Mouse (Mus musculus) heart, embryonic 10.5 days (tissue): ENCODE measurements at regions not wholly inside any gene's neighbourhood (a gene's known extent, or its start where the extent isn't known, plus 50 kb on each side); places are given as distances from the start of the nearest gene placed in this dataset.

Experiments
- DNase-seq: peaks from one replicate; pipeline ENCODE4 v3.0.0-alpha.2; 2017; ENCODE audit warnings: low spot score
- H3K27ac ChIP-seq: fragments of 300-500 bp; sonication (generic); 2 replicates; pipeline ENCODE4 v1.5.1; 2016; ENCODE audit warnings: mild to moderate bottlenecking
- H3K27me3 ChIP-seq: fragments of 300-500 bp; sonication (generic); 2 replicates; pipeline ENCODE4 v1.6.1; 2016; ENCODE audit warnings: mild to moderate bottlenecking; ENCODE audit not compliant: poor library complexity, insufficient read depth, severe bottlenecking
- H3K36me3 ChIP-seq: fragments of 300-500 bp; sonication (generic); 2 replicates; pipeline ENCODE4 v1.6.1; 2016; ENCODE audit warnings: mild to moderate bottlenecking, moderate library complexity
- H3K4me1 ChIP-seq: fragments of 300-500 bp; sonication (generic); 2 replicates; pipeline ENCODE4 v1.6.1; 2016; ENCODE audit warnings: mild to moderate bottlenecking
- H3K4me3 ChIP-seq: fragments of 300-500 bp; sonication (generic); 2 replicates; pipeline ENCODE4 v1.5.1; 2016; ENCODE audit warnings: mild to moderate bottlenecking, moderate library complexity
- H3K9me3 ChIP-seq: fragments of 300-500 bp; sonication (generic); 2 replicates; pipeline ENCODE4 v1.6.1; 2016; ENCODE audit warnings: mild to moderate bottlenecking, moderate library complexity
- WGBS: fragments of 180-500 bp; shearing (Covaris S2); methylation state at CpG from one replicate; pipeline ENCODE4 v1.1.7; 2016; 5-methylcytosine and 5-hydroxymethylcytosine counted together

- H3K27ac ChIP-seq: no peak overlapping the region
These were observed 336.8 kb upstream of the Map3k7 start for GRCm38 (mm10) chr4:31627053-31627452.

DNA sequence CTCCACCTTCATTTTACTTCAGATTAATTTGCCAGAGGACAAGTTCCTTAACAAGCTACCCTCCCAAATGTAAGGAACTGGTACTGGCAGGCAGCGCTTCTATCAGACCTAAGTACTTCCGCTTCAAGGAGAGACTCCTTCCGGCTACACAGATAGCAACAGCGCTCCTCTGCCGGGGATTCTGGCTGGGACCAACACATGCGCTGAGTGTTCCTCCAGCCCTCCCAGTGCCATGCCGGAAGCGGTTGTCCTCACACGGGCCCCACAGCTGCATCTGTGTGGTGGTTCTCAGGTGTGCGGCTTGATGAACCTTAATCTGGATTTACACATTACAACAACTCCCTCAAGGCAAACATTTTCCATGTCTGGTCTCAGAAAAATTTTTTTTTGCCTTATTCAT lies 336.1 kb upstream of the Map3k7 start:
- Histone ChIP-seq H3K27me3 (0 out of 2 replicates have a peak, but pooled peaks cover 7% of the 10 kb centered on the region), H3K36me3 (no peaks in the 10 kb centered on the region), H3K27ac (no peak overlapping the region), H3K9me3 (no peaks in the 10 kb centered on the region), H3K4me3 (no peak overlapping the region), H3K4me1 (no peaks in the 10 kb centered on the region)
- DNase-seq: no peak
- 84% methylated on average over 10 of the region's 10 CpGs for WGBS

More at GRCm38 (mm10) chr4:31627053-31627452, 336.8 kb upstream of the Map3k7 start:
- 79% methylated on average over 3 of the region's 3 CpGs for WGBS
- Histone ChIP-seq H3K4me3 (no peak overlapping the region), H3K36me3 (no peaks in the 10 kb centered on the region), H3K4me1 (no peaks in the 10 kb centered on the region), H3K27me3 (0 out of 2 replicates have a peak, but pooled peaks cover 7% of the 10 kb centered on the region), H3K9me3 (no peaks in the 10 kb centered on the region)
- no peak for DNase-seq

DNA sequence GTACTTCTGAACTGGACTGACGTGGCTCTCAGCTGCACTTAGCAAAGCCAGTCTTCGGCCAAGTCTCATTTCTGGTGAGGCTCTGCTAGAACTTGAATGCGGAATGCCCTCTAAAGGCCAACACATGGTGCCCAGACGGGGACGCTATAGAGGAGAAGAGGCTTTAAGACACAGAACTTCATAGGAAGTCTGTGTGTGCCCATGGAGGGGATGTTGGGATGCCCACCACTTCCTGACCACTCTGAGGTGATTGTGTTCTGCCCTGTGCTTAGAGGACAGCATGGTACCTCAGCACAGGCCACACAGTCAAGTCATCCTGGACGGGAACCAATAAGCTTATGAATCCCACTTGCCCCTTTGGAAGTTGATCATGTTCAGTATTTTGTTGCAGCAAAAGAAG lies 325.3 kb upstream of the Map3k7 start:
- no peaks in the 10 kb centered on the region for H3K9me3 ChIP-seq
- H3K4me1 ChIP-seq: no peaks in the 10 kb centered on the region; the same call in 1 of the 2 replicates
- no peak for DNase-seq
- no peak overlapping the region for H3K27ac ChIP-seq
- 83% methylated on average over 6 of the region's 6 CpGs for WGBS
- no peaks in the 10 kb centered on the region for H3K36me3 ChIP-seq
- no peaks in the 10 kb centered on the region for H3K27me3 ChIP-seq
- no peak overlapping the region for H3K4me3 ChIP-seq

DNA sequence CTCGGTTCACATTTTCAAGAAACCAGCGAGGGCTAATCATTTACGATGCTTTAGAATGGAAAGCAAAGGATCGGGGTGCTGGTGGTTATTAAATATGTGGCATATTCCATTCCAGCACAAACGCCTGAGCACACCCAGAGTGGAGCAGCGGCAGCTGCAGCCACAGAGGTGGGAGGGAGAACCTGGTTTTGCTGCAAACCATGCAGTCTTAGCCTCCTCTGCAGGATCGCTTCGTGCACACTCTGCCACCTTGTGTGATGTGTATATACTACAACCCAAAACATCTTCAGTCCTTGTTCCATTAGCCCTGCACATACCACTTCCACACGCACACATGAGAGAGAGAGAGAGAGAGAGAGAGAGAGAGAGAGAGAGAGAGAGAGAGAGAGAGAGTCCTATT lies 321.7 kb upstream of the Map3k7 start:
- 64% methylated on average over 9 of the region's 9 CpGs for WGBS
- no peak overlapping the region for H3K27ac ChIP-seq
- DNase-seq: no peak
- H3K4me1 ChIP-seq: no peaks in the 10 kb centered on the region; the same call in 1 of the 2 replicates
- H3K27me3 ChIP-seq: no peaks in the 10 kb centered on the region
- no peaks in the 10 kb centered on the region for H3K36me3 ChIP-seq
- H3K9me3 ChIP-seq: no peaks in the 10 kb centered on the region
- H3K4me3 ChIP-seq: no peak overlapping the region

DNA sequence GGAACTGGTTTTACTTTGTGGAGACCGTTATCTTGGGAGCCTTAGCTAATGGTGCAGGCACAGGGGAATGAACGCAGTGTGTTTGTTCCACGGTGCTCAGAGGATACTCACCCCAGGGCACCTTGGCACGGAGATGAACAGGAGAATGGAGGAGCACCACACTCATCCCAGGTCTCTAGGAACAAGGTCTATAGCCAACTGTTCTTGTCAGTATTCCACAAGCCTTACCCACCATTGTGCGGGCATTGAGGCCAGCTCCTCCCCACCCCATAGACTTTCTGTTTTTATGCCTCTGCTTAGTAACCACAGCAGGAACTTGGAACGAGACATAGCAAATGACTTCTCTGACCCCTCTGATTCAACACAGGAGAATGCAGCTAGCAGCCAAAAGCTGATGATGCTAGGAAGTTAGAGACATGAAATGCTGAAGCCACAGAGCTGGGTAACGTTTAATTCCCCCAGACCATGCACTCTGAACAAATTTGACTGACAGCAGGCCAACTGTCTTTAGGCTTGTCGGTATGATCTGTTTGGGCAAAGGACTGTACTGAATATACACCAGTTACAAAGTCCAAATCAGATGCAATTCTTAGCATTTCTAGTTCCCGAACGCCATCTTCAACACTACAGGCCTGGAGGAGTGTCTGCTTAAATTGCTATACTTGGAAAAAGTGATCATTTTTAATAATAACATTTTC lies 321.2 kb upstream of the Map3k7 start:
- H3K36me3 ChIP-seq: no peaks in the 10 kb centered on the region
- no peak overlapping the region for H3K4me3 ChIP-seq
- no peak for DNase-seq
- no peak overlapping the region for H3K27ac ChIP-seq
- 80% methylated on average over 10 of the region's 10 CpGs for WGBS
- H3K27me3 ChIP-seq: no peaks in the 10 kb centered on the region
- H3K9me3 ChIP-seq: no peaks in the 10 kb centered on the region
- H3K4me1 ChIP-seq: no peaks in the 10 kb centered on the region; the same call in 1 of the 2 replicates

DNA sequence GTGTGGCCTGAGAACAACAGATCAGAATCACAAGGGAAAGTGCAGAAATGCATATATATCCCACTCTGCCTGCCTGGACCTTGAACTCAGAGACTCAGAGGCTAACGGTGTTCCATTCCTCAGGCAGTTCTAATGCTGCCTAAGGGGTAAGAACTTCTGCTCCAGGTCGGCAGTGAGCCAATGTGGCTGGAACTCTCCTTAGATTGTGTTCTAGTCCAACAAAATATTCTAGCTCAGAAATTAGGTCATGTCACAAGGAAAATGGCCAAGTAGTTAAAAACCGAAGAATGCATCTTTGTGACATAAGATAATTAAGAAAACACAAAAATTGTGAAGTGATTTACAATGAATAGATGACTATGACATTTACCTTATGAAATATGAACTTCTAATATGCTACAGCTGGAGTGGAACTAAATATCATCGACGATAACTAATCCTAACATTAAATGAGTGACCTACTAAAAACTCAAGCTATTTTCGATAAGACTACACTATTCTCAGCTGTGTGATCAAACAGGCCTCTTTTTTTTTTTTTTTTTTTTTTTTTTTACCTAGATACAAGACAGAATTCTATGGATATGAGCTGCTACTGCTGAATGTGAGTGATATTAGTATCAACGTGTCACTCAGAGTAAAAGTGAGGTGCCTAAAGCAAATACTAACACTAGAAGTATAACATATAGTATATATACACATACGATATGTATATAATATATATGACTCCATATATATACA lies 315.1 kb upstream of the Map3k7 start:
- H3K4me3 ChIP-seq: no peak overlapping the region
- WGBS: 83% methylated on average over 8 of the region's 8 CpGs
- H3K27me3 ChIP-seq: no peaks in the 10 kb centered on the region
- no peaks in the 10 kb centered on the region for H3K4me1 ChIP-seq
- DNase-seq: no peak
- no peak overlapping the region for H3K27ac ChIP-seq
- no peaks in the 10 kb centered on the region for H3K36me3 ChIP-seq
- no peaks in the 10 kb centered on the region for H3K9me3 ChIP-seq

GRCm38 (mm10) chr4:31655364-31656106 lies 308.4 kb upstream of the Map3k7 start:
- 66% methylated on average over 11 of the region's 11 CpGs for WGBS

GRCm38 (mm10) chr4:31656111-31656510 lies 307.8 kb upstream of the Map3k7 start:
- Histone ChIP-seq H3K36me3 (no peaks in the 10 kb centered on the region), H3K4me1 (peaks cover 9% of the 10 kb centered on the region; the same call in 1 of the 2 replicates), H3K27ac (no peak overlapping the region), H3K27me3 (no peaks in the 10 kb centered on the region), H3K4me3 (no peak overlapping the region), H3K9me3 (no peaks in the 10 kb centered on the region)
- 90% methylated on average over 8 of the region's 8 CpGs for WGBS
- no peak for DNase-seq

More at GRCm38 (mm10) chr4:31655364-31656106, 308.4 kb upstream of the Map3k7 start:
- no peak for DNase-seq
- no peaks in the 10 kb centered on the region for H3K27me3 ChIP-seq
- no peaks in the 10 kb centered on the region for H3K36me3 ChIP-seq
- no peaks in the 10 kb centered on the region for H3K9me3 ChIP-seq
- 0 out of 2 replicates have a peak, but pooled peaks cover 4% of the 10 kb centered on the region for H3K4me1 ChIP-seq
- no peak overlapping the region for H3K4me3 ChIP-seq
- H3K27ac ChIP-seq: no peak overlapping the region

DNA sequence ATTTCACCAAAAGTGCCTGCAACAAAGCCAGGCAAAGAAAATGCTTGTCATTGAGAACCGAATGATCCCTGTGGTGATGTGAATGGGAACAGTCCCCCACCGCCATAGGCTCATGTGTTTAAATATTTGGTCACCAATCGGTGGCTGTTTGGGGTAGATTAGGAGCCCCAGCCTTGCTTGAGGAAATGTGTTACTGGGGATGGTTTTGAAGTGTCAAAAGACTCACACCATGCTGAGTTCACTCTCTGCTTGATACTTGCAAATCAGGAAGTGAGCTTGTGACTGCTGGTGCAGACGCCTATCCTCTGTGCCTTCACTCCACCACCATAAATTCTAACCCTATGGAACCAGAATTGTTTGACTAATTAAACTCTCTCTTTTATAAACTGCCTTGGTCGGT lies 305.1 kb upstream of the Map3k7 start:
- DNase-seq: no peak
- H3K27me3 ChIP-seq: no peaks in the 10 kb centered on the region
- no peak overlapping the region for H3K27ac ChIP-seq
- H3K4me3 ChIP-seq: no peak overlapping the region
- 45% methylated on average over 5 of the region's 5 CpGs for WGBS
- no peaks in the 10 kb centered on the region for H3K36me3 ChIP-seq
- no peaks in the 10 kb centered on the region for H3K9me3 ChIP-seq
- H3K4me1 ChIP-seq: peaks cover 17% of the 10 kb centered on the region

- no peaks in the 10 kb centered on the region for H3K27me3 ChIP-seq
- 40% methylated on average over 4 of the region's 4 CpGs for WGBS
- H3K36me3 ChIP-seq: no peaks in the 10 kb centered on the region
- H3K27ac ChIP-seq: 0 out of 2 replicates have a peak overlapping the region, but pooled peaks have one; percentile 38
- peaks cover 13% of the 10 kb centered on the region for H3K4me1 ChIP-seq
- H3K9me3 ChIP-seq: no peaks in the 10 kb centered on the region
- H3K4me3 ChIP-seq: no peak overlapping the region
- no peak for DNase-seq
These were observed 303.0 kb upstream of the Map3k7 start for GRCm38 (mm10) chr4:31660896-31661295.

GRCm38 (mm10) chr4:31671530-31672170 lies 292.2 kb upstream of the Map3k7 start:
- H3K36me3 ChIP-seq: no peaks in the 10 kb centered on the region
- no peak for DNase-seq
- H3K27ac ChIP-seq: no peak overlapping the region
- H3K9me3 ChIP-seq: no peaks in the 10 kb centered on the region
- no peaks in the 10 kb centered on the region for H3K4me1 ChIP-seq
- no peaks in the 10 kb centered on the region for H3K27me3 ChIP-seq
- no peak overlapping the region for H3K4me3 ChIP-seq
- WGBS: 79% methylated on average over 6 of the region's 6 CpGs

GRCm38 (mm10) chr4:31672171-31672841 lies 291.6 kb upstream of the Map3k7 start:
- Histone ChIP-seq H3K9me3 (no peaks in the 10 kb centered on the region), H3K27me3 (no peaks in the 10 kb centered on the region), H3K36me3 (no peaks in the 10 kb centered on the region), H3K4me3 (no peak overlapping the region), H3K4me1 (no peaks in the 10 kb centered on the region), H3K27ac (no peak overlapping the region)
- no peak for DNase-seq
- 83% methylated on average over 9 of the region's 9 CpGs for WGBS
